Mouse (Mus musculus) kidney, postnatal 10 days (tissue): ENCODE measurements around the gene Hcfc1.

ENCODE experiments used
- DNase-seq: peaks from one replicate; pipeline ENCODE4 v3.0.0; 2021; ENCODE audit warnings: mixed read lengths

Gene Hcfc1

GRCm38 (mm10) chrX:73931871-73932270 is 34.3 kb downstream of the Hcfc1 start:
- no peak for DNase-seq

- peak; percentile 87 for DNase-seq
Observed at GRCm38 (mm10) chrX:73930402-73931062, 35.6 kb downstream of the Hcfc1 start, which contains the start of gene Renbp. Gene Renbp (minus strand): TSS chrX:73930850.

GRCm38 (mm10) chrX:73922550-73922882 is 43.6 kb downstream of the Hcfc1 start:
- DNase-seq: no peak

GRCm38 (mm10) chrX:73921823-73922549 is 44.2 kb downstream of the Hcfc1 start, which contains the start of the genes Arhgap4 and Naa10:
Gene Arhgap4 (minus strand): TSS chrX:73921870.
Gene Naa10 (minus strand): TSS chrX:73921944.
- DNase-seq: peak; percentile 93

- no peak for DNase-seq
Observed at GRCm38 (mm10) chrX:73921285-73921822, 44.8 kb downstream of the Hcfc1 start.

GRCm38 (mm10) chrX:73918631-73919030 is 47.5 kb downstream of the Hcfc1 start:
- DNase-seq: no peak

GRCm38 (mm10) chrX:73916945-73917344 is 49.2 kb downstream of the Hcfc1 start:
- DNase-seq: no peak

- peak; percentile 93 for DNase-seq
Observed at GRCm38 (mm10) chrX:73914827-73915703, 51.1 kb downstream of the Hcfc1 start.

- DNase-seq: no peak
Observed at GRCm38 (mm10) chrX:73911588-73911987, 54.6 kb downstream of the Hcfc1 start.

- peak; percentile 18 for DNase-seq
Observed at GRCm38 (mm10) chrX:73911156-73911555, 55.0 kb downstream of the Hcfc1 start.

- no peak for DNase-seq
Observed at GRCm38 (mm10) chrX:73910451-73910850, 55.7 kb downstream of the Hcfc1 start.

GRCm38 (mm10) chrX:73910049-73910448 is 56.1 kb downstream of the Hcfc1 start:
- DNase-seq: no peak

GRCm38 (mm10) chrX:73897959-73898358 is 68.2 kb downstream of the Hcfc1 start:
- no peak for DNase-seq

- peak; percentile 72 for DNase-seq
Observed at GRCm38 (mm10) chrX:73895719-73896118, 70.4 kb downstream of the Hcfc1 start, which contains the start of gene L1cam. Gene L1cam (minus strand): TSS chrX:73896105.

- DNase-seq: peak; percentile 12
Observed at GRCm38 (mm10) chrX:73892833-73893232, 73.3 kb downstream of the Hcfc1 start.
